Mouse (Mus musculus): Measurements from ENCODE around the gene Acox2.

DNA sequence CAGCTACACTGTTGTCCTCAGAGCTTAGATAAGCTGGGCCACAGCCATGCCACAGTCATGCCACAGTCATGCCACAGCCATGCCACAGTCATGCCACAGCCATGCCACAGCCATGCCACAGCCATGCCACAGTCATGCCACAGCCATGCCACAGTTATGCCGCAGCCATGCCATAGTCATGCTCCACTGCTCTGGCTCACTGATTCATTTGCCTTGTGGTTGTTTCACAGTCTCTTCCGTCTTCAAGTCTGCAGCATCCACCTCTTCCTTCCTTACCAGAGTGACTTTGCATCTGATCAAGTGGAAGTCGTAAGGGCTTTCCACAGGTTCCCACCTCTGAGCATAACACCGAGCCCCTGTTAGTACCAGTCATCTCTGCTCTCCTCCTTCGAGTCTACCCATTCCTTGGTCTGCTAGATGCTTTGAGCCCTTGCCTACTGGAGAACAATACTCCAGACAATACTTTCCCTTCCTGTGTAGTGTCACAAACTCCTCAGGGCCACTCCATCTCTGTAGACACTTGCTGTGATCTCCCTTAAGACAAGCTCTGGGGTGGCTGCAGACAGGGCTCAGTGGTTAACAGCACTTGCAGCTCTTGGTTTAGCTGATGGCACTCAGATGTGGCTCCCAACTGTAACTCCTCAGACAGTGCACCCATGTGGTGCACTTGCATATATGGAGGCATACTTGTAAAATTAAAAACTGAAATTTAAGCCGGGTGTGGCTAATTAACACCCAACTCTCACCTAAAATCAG lies 26.8 kb downstream of the Acox2 start:
- TF ChIP-seq POLR2A (IDR thresholded peaks at IDR 0.05; ENCODE audit: borderline replicate concordance, low read depth, low read length) (no peak), CTCF (IDR thresholded peaks at IDR 0.05; ENCODE audit: low read depth, low read length) (no peak)
